Mouse (Mus musculus) stomach, postnatal 0 days (tissue): ENCODE data around the gene Hexa.

Experiments
- CTCF ChIP-seq: IDR thresholded peaks from 2 replicates; pipeline ENCODE4 v1.5.1; 2016; ENCODE audit warnings: antibody characterized with exemption, low read depth, mild to moderate bottlenecking, moderate library complexity
- EP300 ChIP-seq: optimal IDR thresholded peaks from 2 replicates; pipeline ENCODE3; 2016; ENCODE audit warnings: antibody characterized with exemption

DNA sequence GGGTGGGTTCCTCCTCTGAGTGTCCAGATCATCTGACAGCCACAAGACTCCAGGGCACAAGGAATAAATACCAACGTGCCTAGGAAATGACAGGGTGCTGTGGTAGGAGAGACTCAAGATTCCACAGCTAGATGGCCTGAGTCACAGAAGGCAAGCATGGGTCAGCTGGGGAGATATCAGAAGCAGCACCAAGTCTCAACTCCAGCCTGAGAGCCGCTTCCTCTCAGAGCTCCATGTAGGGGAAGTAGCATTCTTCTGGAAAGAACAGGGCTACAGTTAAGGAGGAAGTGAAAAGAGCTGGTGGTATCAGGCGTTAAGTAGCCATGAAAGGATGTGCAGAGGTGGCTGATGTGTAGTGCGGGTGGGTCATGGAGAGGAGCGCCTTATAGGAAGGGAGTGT lies 5.4 kb downstream of the Hexa start:
- no peak for TF ChIP-seq EP300
- TF ChIP-seq CTCF = no peak
